Mouse (Mus musculus) midbrain, embryonic 13.5 days (tissue): Measurements from ENCODE around the gene Ceacam10. TPM values are rescaled to one million over a fixed set of nuclear protein-coding genes. Genes with fewer than 3 reads are reported as not detected.

Source experiments
- ATAC-seq: fragments of 200-750 bp; cut with Nextera tagmentation; 2 replicates; pipeline ENCODE4 v1.8.0; 2017; ENCODE audit warnings: mild to moderate bottlenecking, moderate TSS enrichment, moderate library complexity
- H3K27ac ChIP-seq: fragments of 300-500 bp; sonication (generic); 2 replicates; pipeline ENCODE4 v1.5.1; 2015; ENCODE audit warnings: inconsistent platforms, mild to moderate bottlenecking, moderate library complexity
- H3K27me3 ChIP-seq: fragments of 300-500 bp; sonication (generic); 2 replicates; pipeline ENCODE4 v1.6.1; 2015; ENCODE audit warnings: mild to moderate bottlenecking, inconsistent platforms
- H3K36me3 ChIP-seq: fragments of 300-500 bp; sonication (generic); 2 replicates; pipeline ENCODE4 v1.6.1; 2015; ENCODE audit warnings: mild to moderate bottlenecking, inconsistent platforms
- H3K4me1 ChIP-seq: fragments of 300-500 bp; sonication (generic); replicated peaks from 2 replicates; pipeline ENCODE4 v1.6.1; 2015; ENCODE audit warnings: inconsistent platforms
- H3K4me2 ChIP-seq: fragments of 300-500 bp; sonication (generic); replicated peaks from 2 replicates; pipeline ENCODE4 v1.6.1; 2015; ENCODE audit warnings: moderate library complexity, mild to moderate bottlenecking, inconsistent platforms
- H3K4me3 ChIP-seq: fragments of 300-500 bp; sonication (generic); replicated peaks from 2 replicates; pipeline ENCODE4 v1.5.1; 2015; ENCODE audit warnings: mild to moderate bottlenecking, inconsistent platforms
- H3K9ac ChIP-seq: fragments of 300-500 bp; sonication (generic); replicated peaks from 2 replicates; pipeline ENCODE4 v1.6.1; 2015; ENCODE audit warnings: mild to moderate bottlenecking, inconsistent platforms
- H3K9me3 ChIP-seq: fragments of 300-500 bp; sonication (generic); 2 replicates; pipeline ENCODE4 v1.6.1; 2016; ENCODE audit warnings: mild to moderate bottlenecking, inconsistent platforms
- WGBS: fragments of 180-500 bp; shearing (Covaris S2); methylation state at CpG from one replicate; pipeline ENCODE4 v1.1.7; 2015; 5-methylcytosine and 5-hydroxymethylcytosine counted together
- polyA plus RNA-seq: library from polyadenylated mRNA; unstranded; fragments of >200 nt; fragmentation: Nextera tagmentation; extraction: Ambion mirVana; gene quantifications from 2 replicates; pipeline ENCODE4 v1.2.1, GENCODE M21; 2015

The Ceacam10 gene
- polyA plus RNA-seq, 1 experiment from 2014 or later: not detected

DNA sequence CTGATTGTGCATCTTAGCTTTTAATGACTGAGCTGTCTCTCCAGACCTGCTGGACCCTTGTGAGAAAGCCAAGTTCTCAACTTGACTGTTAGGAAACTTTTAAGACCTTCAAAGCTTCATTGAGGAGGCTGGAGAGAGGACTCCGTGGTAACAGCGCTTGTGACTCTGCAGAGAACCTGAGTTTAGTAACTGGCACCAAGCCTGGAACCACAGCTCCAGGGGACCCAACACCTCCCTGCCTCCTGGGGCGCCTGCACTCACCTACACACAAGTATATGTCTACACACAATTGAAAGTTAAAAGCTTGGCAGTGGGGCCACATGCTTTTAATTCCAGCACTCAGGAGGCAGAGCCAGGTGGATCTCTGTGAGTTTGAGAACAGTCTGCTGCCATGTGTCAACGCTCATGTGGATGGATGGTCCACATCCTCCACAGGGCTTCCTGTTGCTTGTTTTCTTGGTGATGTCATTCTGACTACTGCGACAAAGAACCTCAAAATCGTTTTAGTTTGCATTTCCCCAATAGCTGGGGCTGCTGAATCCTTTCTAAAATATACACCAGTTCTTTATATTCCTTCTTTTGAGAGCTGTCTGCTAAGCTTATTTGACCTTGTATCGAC, 25.3 kb downstream of the Ceacam10 start:
- 79% methylated on average over 7 of the region's 7 CpGs for WGBS
- H3K4me2 ChIP-seq: no peak overlapping the region

DNA sequence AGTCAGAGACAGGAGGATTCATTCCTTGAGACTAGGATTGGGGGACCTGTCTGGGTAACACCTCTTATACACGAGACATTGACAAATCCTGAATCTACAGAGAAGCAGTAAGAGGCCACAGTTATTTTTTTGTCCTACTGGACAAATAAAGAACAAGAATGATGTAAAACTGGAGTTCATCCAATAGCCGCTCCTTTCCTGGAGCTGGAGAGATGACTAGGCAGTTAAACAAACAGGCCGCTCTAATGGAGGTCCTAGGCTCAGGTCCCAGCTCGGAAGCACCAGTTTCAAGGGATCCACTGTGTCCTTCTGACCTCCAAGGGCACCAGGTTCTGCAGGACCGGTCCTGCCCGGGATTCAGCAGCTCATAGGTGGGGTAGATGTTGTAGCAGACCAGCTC, 27.8 kb downstream of the Ceacam10 start:
- Histone ChIP-seq H3K4me3 (no peak overlapping the region), H3K27ac (no peak overlapping the region), H3K36me3 (no peaks in the 10 kb centered on the region), H3K9ac (no peak overlapping the region), H3K4me2 (no peak overlapping the region), H3K27me3 (no peaks in the 10 kb centered on the region), H3K4me1 (no peaks in the 10 kb centered on the region), H3K9me3 (no peaks in the 10 kb centered on the region)
- WGBS: 69% methylated on average over 6 of the region's 6 CpGs
- no peak for ATAC-seq

More for the DNA sequence above, 25.3 kb downstream of the Ceacam10 start:
- Histone ChIP-seq H3K9me3 (no peaks in the 10 kb centered on the region; the same call in 1 of the 2 replicates), H3K4me3 (no peak overlapping the region), H3K36me3 (no peaks in the 10 kb centered on the region), H3K4me1 (no peaks in the 10 kb centered on the region), H3K27me3 (no peaks in the 10 kb centered on the region), H3K9ac (no peak overlapping the region), H3K27ac (no peak overlapping the region)
- ATAC-seq: no peak

DNA sequence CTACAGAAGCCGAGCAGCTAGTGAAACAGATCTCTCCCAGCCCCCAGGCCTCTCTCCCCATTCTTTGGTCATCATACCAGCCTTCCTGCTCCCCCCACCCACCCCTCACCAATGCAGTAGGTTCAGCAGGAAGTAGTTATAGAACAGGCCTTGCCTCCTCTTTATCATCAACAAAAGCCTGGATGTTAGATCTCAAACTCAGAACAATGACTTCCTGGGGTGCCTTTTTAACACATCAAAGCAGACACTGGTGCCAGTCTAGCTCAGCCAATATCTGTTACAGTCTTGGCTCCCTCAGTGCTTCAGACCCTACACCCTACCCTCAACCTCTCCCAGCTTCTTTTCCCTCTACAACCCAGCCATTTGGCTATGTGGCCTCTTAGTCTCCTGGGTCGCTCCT, 32.0 kb downstream of the Ceacam10 start:
- Histone ChIP-seq H3K9ac (no peak overlapping the region), H3K4me2 (no peak overlapping the region), H3K4me3 (no peak overlapping the region), H3K9me3 (no peaks in the 10 kb centered on the region), H3K36me3 (no peaks in the 10 kb centered on the region), H3K27me3 (no peaks in the 10 kb centered on the region), H3K4me1 (no peaks in the 10 kb centered on the region), H3K27ac (no peak overlapping the region)
- WGBS: 38% methylated on average over 2 of the region's 2 CpGs
- no peak for ATAC-seq

DNA sequence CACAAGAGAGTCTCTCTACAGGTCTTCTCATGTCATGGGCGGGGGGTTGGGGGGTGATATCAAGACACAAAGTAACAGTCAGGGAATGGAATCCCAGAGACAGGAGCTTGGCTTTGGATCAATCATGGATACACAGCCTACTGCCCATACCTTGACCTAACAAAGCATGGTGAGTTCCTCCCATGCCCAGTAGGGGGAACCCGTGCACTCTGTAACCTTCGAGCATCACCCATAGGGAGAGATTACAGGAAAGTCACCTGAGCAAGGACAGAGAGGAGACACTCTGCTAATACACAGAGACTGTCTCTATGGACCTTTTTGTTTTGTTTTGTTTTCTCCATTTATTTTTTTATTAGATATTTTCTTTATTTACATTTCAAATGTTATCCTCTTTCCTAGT, 40.5 kb downstream of the Ceacam10 start:
- 2% methylated on average over 3 of the region's 3 CpGs for WGBS
- no peaks in the 10 kb centered on the region for H3K36me3 ChIP-seq
- H3K4me3 ChIP-seq: no peak overlapping the region
- no peaks in the 10 kb centered on the region for H3K9me3 ChIP-seq
- no peak overlapping the region for H3K4me2 ChIP-seq
- no peak overlapping the region for H3K9ac ChIP-seq
- 0 out of 2 replicates have a peak, but pooled peaks cover 3% of the 10 kb centered on the region for H3K27me3 ChIP-seq
- no peaks in the 10 kb centered on the region for H3K4me1 ChIP-seq
- peak; percentile 80 for ATAC-seq
- H3K27ac ChIP-seq: no peak overlapping the region

DNA sequence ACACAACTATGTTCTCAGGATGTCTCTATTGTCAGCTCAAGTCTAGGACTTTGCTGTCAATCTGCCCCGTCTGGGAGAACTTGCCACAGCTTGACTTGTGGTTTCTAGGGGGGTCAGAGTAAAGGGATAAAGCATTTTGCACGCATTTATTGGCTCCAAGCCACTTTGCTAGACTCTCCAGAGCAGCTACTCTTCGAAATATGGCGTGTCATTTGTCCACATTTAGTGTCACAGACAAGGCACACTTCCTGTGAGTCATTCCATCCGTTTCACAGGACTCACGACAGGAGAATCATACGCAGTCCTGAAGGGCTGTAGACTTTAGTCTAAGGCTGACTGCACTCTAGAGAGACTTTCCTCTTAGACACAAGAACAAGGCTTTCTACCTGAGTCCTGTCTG, 47.4 kb downstream of the Ceacam10 start:
- WGBS: 79% methylated on average over 7 of the region's 7 CpGs
- no peaks in the 10 kb centered on the region for H3K9me3 ChIP-seq
- no peaks in the 10 kb centered on the region for H3K4me1 ChIP-seq
- no peak for ATAC-seq
- H3K27ac ChIP-seq: no peak overlapping the region
- no peak overlapping the region for H3K4me2 ChIP-seq
- no peaks in the 10 kb centered on the region for H3K36me3 ChIP-seq
- no peaks in the 10 kb centered on the region for H3K27me3 ChIP-seq
- H3K4me3 ChIP-seq: no peak overlapping the region
- H3K9ac ChIP-seq: no peak overlapping the region

DNA sequence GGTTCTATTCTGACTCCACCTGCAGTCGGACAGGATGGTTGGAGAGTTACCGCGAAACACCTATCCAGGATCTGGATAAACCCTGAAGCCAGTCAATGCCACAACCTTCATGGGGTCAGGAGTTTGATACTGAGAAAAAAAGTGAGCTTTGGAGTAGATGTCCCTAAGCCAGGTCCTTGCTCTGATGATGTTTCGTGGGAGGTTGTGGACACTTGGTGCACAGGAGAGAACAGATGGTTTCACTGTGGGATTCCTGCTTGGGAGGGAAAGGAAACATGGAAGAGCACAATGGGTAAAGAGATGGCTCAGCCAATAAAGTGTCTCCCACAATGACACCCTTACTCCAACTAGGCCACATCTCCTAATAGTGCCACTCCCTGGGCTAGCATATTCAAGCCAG, 50.2 kb downstream of the Ceacam10 start:
- Histone ChIP-seq H3K27ac (no peak overlapping the region), H3K4me1 (no peaks in the 10 kb centered on the region), H3K9ac (no peak overlapping the region), H3K4me3 (no peak overlapping the region), H3K36me3 (no peaks in the 10 kb centered on the region), H3K27me3 (no peaks in the 10 kb centered on the region), H3K9me3 (no peaks in the 10 kb centered on the region), H3K4me2 (no peak overlapping the region)
- 88% methylated on average over 4 of the region's 4 CpGs for WGBS
- no peak for ATAC-seq

Other genes starting within 250 kb of the Ceacam10 start
- gene Irgq, start 246.5 kb upstream of the Ceacam10 start, polyA plus RNA-seq: 20.3 and 25.3 TPM in 2 replicates
- not detected in 2 replicates for gene Pinlyp, start 231.1 kb upstream of the Ceacam10 start, polyA plus RNA-seq
- gene Xrcc1, start 230.9 kb upstream of the Ceacam10 start, polyA plus RNA-seq: 65.8 and 71.4 TPM in 2 replicates
- 13.8 and 14.7 TPM in 2 replicates for gene Ethe1, start 189.7 kb upstream of the Ceacam10 start, polyA plus RNA-seq
- gene Zfp575, start 189.6 kb upstream of the Ceacam10 start, polyA plus RNA-seq: 6.4 and 6.6 TPM in 2 replicates
- gene Phldb3, start 166.4 kb upstream of the Ceacam10 start, polyA plus RNA-seq: not detected in 2 replicates
- not detected in 2 replicates for gene Lypd3, start 140.7 kb upstream of the Ceacam10 start, polyA plus RNA-seq
- gene Tex101, start 100.5 kb upstream of the Ceacam10 start, polyA plus RNA-seq: 0.15 TPM in 1 of 2 replicates, not detected in the other
- gene BC049730, start 68.0 kb upstream of the Ceacam10 start, polyA plus RNA-seq: not detected in 2 replicates
- not detected in 2 replicates for gene Gm4763, start 50.3 kb upstream of the Ceacam10 start, polyA plus RNA-seq
- 0.26 and 0.34 TPM in 2 replicates for gene Cd177, start 16.9 kb upstream of the Ceacam10 start, polyA plus RNA-seq
- 28.4 and 41.5 TPM in 2 replicates for gene Gm9844, start 85.0 kb downstream of the Ceacam10 start, polyA plus RNA-seq
- not detected in 2 replicates for gene Lypd4, start 92.7 kb downstream of the Ceacam10 start, polyA plus RNA-seq
- gene Dmrtc2, start 92.9 kb downstream of the Ceacam10 start, polyA plus RNA-seq: not detected in 2 replicates
- 1,308 and 1,443 TPM in 2 replicates for gene Rps19, start 107.2 kb downstream of the Ceacam10 start, polyA plus RNA-seq
- 0.35 and 0.40 TPM in 2 replicates for gene Cd79a, start 120.2 kb downstream of the Ceacam10 start, polyA plus RNA-seq
- 46.7 and 59.2 TPM in 2 replicates for gene Arhgef1, start 125.7 kb downstream of the Ceacam10 start, polyA plus RNA-seq
- gene Gm4881, start 167.3 kb downstream of the Ceacam10 start, polyA plus RNA-seq: 5.7 and 6.4 TPM in 2 replicates
- 171 and 176 TPM in 2 replicates for gene Rabac1, start 195.5 kb downstream of the Ceacam10 start, polyA plus RNA-seq
- 189 and 195 TPM in 2 replicates for gene Atp1a3, start 228.8 kb downstream of the Ceacam10 start, polyA plus RNA-seq